Mouse (Mus musculus) lung, postnatal 25 days (tissue): ENCODE measurements around the gene Bbof1.

Source experiments
- DNase-seq: peaks from one replicate; pipeline ENCODE4 v3.0.0; 2022; ENCODE audit warnings: low spot score

Gene Bbof1

DNA sequence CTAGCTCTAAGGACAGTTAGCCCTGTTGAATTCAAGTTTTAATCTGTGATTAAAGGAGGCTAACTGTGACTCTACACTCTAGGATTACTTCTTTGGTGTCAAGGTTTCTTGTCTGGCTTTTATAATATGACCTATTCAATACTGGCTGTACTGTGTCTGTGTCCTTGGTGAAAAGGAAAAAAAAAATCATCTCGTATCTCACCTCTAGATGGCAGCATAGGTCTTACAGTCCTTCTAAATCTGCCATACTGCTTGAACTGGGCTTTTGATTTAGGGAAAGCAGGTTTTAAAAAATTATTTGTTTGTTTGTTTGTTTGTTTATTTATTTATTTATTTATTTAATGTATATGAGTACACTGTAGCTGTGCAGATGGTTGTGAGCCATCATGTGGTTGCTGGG lies 59.8 kb downstream of the Bbof1 start:
- DNase-seq: peak; percentile 66

DNA sequence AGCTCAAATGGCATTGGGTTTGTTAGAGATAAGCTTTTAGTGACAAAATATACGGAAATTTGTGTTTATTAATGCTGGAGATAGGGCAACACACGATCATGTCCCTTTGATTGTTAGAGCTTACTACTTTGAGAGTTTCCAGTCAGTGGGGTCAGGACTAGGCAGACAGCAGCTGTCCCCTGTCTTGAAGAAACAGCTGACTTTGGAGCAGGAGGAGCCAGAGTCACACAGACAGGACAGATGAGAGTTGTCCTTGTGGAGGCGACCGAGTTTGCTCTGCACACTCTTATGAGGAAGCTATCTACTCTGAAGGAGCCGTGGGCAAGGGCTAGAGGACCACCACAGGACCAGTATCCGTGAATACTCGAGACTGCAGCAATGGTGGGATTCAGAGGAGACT lies 70.1 kb downstream of the Bbof1 start:
- no peak for DNase-seq

DNA sequence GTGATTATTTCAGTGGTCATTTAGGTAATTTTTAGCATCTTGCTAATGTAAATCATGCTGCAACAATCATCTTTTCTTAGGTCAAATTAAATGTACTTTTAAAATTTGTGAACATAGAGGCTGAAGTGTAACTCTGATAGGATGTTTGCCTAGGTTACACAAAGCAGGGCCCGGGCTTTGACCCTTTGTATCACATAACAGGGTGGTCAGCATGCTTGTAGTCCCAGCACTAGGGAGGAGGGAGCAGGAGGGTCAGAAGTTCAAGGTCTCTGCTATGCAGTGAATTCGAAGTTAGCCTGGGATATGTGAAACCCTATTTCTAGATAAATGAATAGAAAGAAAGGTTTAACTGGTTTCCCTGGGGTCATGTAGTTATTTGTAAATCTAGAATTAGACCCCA lies 72.4 kb downstream of the Bbof1 start:
- DNase-seq: no peak

DNA sequence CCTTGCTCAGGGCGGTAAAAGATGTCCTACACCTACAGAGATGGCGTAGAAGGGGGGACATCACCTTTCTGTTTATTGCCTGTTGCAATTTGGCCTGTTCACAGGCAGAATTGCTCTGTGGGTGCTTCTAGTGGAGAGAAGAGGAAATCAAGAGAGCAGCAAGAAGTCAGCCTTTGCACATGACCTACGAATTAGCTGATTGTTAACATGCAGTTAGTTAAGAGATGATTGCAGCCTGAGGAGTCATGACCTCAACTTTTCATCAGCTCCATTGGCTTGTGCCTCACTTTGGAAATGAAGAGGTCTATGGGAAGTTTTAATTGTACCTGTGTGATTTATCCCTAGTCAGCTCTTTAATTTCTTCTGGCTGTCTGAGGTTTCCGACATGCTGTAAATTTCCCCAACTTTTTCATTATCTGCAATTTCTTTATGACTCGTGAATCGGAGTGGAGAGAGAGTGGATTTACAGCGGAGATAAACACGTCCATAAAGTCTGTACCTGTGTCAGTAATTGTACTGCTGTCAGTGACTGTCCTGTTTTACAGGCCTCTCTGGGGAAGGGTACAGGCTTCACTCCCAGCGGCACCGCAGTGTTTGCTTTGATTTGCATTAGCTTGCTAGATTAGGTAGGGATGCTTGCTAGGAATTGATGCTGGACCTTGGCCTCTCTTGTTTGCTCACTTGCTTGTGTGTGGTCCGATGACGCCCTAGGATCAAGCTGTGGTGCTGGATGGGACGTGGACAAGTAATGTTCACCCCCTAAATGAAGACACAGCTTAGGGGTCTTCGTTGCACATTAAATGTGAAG lies 74.1 kb downstream of the Bbof1 start:
- no peak for DNase-seq

DNA sequence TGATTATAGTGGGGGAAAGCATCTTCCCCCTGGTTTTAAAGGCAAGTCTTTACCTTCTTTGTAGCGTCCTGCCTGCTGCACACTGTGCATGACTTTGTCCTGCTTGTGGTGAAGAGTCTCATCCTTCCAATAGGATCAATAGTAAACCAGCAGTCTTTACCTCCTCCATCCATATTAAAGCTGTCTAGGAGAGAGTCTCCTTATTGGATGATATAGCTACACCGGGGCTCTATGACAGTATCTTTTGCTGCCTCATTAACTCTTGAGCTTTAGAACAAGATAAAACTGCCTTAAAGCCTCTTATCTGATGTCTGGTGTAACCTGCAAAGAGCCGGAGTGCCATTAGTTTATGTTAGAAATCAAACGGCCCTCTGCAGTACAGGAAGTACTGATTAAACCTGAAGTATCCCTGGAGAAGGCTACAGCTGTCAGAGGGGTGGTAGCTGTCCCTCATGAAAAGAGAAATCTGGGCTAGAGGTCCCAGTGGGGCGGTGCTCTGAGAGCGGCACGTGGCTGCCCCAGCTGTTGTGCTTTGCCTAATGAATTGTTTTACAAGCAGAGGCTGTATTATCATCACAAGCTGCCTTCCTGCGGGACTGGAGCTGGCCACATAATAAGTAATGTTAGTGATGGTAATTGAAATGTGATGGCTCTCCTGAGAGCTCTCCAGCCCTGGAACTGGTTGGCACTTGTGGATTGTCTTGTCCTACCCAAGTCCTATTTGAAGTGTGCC lies 78.6 kb downstream of the Bbof1 start:
- no peak for DNase-seq
